Mouse (Mus musculus) liver, embryonic 15.5 days (tissue): ENCODE results near the gene Runx1. TPM values are rescaled to one million over a fixed set of nuclear protein-coding genes. Genes with fewer than 3 reads are reported as not detected.

Source experiments
- ATAC-seq: fragments of 200-750 bp; cut with Nextera tagmentation; 2 replicates; pipeline ENCODE4 v1.8.0; 2017; ENCODE audit warnings: moderate number of reproducible peaks, mild to moderate bottlenecking, moderate library complexity; ENCODE audit not compliant: insufficient read depth
- H3K27ac ChIP-seq: fragments of 300-500 bp; sonication (generic); replicated peaks from 2 replicates; pipeline ENCODE4 v1.5.1; 2015; ENCODE audit warnings: mild to moderate bottlenecking, inconsistent platforms
- H3K27me3 ChIP-seq: fragments of 300-500 bp; sonication (generic); 2 replicates; pipeline ENCODE4 v1.6.1; 2015; ENCODE audit warnings: mild to moderate bottlenecking, inconsistent platforms
- H3K36me3 ChIP-seq: fragments of 300-500 bp; sonication (generic); replicated peaks from 2 replicates; pipeline ENCODE4 v1.6.1; 2015; ENCODE audit warnings: moderate library complexity, mild to moderate bottlenecking, inconsistent platforms
- H3K4me1 ChIP-seq: fragments of 300-500 bp; sonication (generic); replicated peaks from 2 replicates; pipeline ENCODE4 v1.6.1; 2015; ENCODE audit warnings: inconsistent platforms
- H3K4me2 ChIP-seq: fragments of 300-500 bp; sonication (generic); 2 replicates; pipeline ENCODE4 v1.6.1; 2015; ENCODE audit warnings: moderate library complexity, mild to moderate bottlenecking, inconsistent platforms
- H3K4me3 ChIP-seq: fragments of 300-500 bp; sonication (generic); replicated peaks from 2 replicates; pipeline ENCODE4 v1.5.1; 2015; ENCODE audit warnings: mild to moderate bottlenecking, inconsistent platforms
- H3K9ac ChIP-seq: fragments of 300-500 bp; sonication (generic); 2 replicates; pipeline ENCODE4 v1.6.1; 2015; ENCODE audit warnings: moderate library complexity, mild to moderate bottlenecking, inconsistent platforms
- H3K9me3 ChIP-seq: fragments of 300-500 bp; sonication (generic); replicated peaks from 2 replicates; pipeline ENCODE4 v1.6.1; 2016; ENCODE audit warnings: inconsistent platforms
- WGBS: fragments of 180-500 bp; shearing (Covaris S2); methylation state at CpG from one replicate; pipeline ENCODE4 v1.1.7; 2015; ENCODE audit warnings: mixed read lengths; ENCODE audit not compliant: insufficient replicate concordance; 5-methylcytosine and 5-hydroxymethylcytosine counted together
- polyA plus RNA-seq: library from polyadenylated mRNA; unstranded; fragments of >200 nt; fragmentation: Nextera tagmentation; extraction: Ambion mirVana; gene quantifications from 2 replicates; pipeline ENCODE4 v1.2.1, GENCODE M21; 2015

Runx1 gene
- polyA plus RNA-seq, 1 experiment from 2014 or later: 5.6 TPM

- no peaks in the 10 kb centered on the region for H3K9me3 ChIP-seq
- H3K27ac ChIP-seq: no peak overlapping the region
- ATAC-seq: no peak
- WGBS: 79% methylated on average over 21 of the region's 21 CpGs
- H3K9ac ChIP-seq: no peak overlapping the region
- peaks cover 21% of the 10 kb centered on the region; the same call in 1 of the 2 replicates for H3K36me3 ChIP-seq
- no peaks in the 10 kb centered on the region for H3K27me3 ChIP-seq
- no peak overlapping the region for H3K4me2 ChIP-seq
- H3K4me3 ChIP-seq: no peak overlapping the region
- no peaks in the 10 kb centered on the region for H3K4me1 ChIP-seq
Measured at GRCm38 (mm10) chr16:92684423-92685211, 141.3 kb downstream of the Runx1 start.

- H3K9me3 ChIP-seq: no peaks in the 10 kb centered on the region
- no peak overlapping the region for H3K4me2 ChIP-seq
- H3K9ac ChIP-seq: no peak overlapping the region
- no peak overlapping the region for H3K27ac ChIP-seq
- H3K4me3 ChIP-seq: no peak overlapping the region
- peaks cover 13% of the 10 kb centered on the region; the same call in 1 of the 2 replicates for H3K36me3 ChIP-seq
- no peaks in the 10 kb centered on the region for H3K27me3 ChIP-seq
- ATAC-seq: no peak
- H3K4me1 ChIP-seq: no peaks in the 10 kb centered on the region
- WGBS: 75% methylated on average over 5 of the region's 5 CpGs
Measured at GRCm38 (mm10) chr16:92676630-92677029, 149.3 kb downstream of the Runx1 start.

GRCm38 (mm10) chr16:92675677-92676076 is 150.3 kb downstream of the Runx1 start:
- WGBS: 74% methylated on average over 8 of the region's 8 CpGs
- Histone ChIP-seq H3K4me2 (no peak overlapping the region), H3K9me3 (no peaks in the 10 kb centered on the region), H3K27ac (no peak overlapping the region; the same call in 1 of the 2 replicates), H3K36me3 (peaks cover 13% of the 10 kb centered on the region; the same call in 1 of the 2 replicates), H3K27me3 (no peaks in the 10 kb centered on the region), H3K4me3 (no peak overlapping the region), H3K4me1 (no peaks in the 10 kb centered on the region), H3K9ac (no peak overlapping the region)
- no peak for ATAC-seq

- no peak overlapping the region for H3K4me2 ChIP-seq
- no peaks in the 10 kb centered on the region for H3K4me1 ChIP-seq
- H3K27me3 ChIP-seq: no peaks in the 10 kb centered on the region
- H3K4me3 ChIP-seq: no peak overlapping the region
- H3K9ac ChIP-seq: no peak overlapping the region
- no peak for ATAC-seq
- H3K9me3 ChIP-seq: no peaks in the 10 kb centered on the region
- H3K36me3 ChIP-seq: peaks cover 13% of the 10 kb centered on the region; the same call in 1 of the 2 replicates
- 78% methylated on average over 11 of the region's 11 CpGs for WGBS
- H3K27ac ChIP-seq: no peak overlapping the region
Measured at GRCm38 (mm10) chr16:92674916-92675450, 151.0 kb downstream of the Runx1 start.

GRCm38 (mm10) chr16:92674121-92674816 is 151.7 kb downstream of the Runx1 start:
- no peak for ATAC-seq
- Histone ChIP-seq H3K27ac (no peak overlapping the region), H3K4me3 (no peak overlapping the region), H3K27me3 (no peaks in the 10 kb centered on the region), H3K4me2 (no peak overlapping the region), H3K36me3 (peaks cover 13% of the 10 kb centered on the region; the same call in 1 of the 2 replicates), H3K9me3 (no peaks in the 10 kb centered on the region), H3K9ac (no peak overlapping the region), H3K4me1 (no peaks in the 10 kb centered on the region)
- WGBS: 76% methylated on average over 18 of the region's 18 CpGs

GRCm38 (mm10) chr16:92668807-92669206 is 157.1 kb downstream of the Runx1 start:
- Histone ChIP-seq H3K4me2 (no peak overlapping the region), H3K9me3 (no peaks in the 10 kb centered on the region), H3K27ac (no peak overlapping the region), H3K4me3 (no peak overlapping the region), H3K27me3 (no peaks in the 10 kb centered on the region), H3K4me1 (no peaks in the 10 kb centered on the region), H3K9ac (no peak overlapping the region), H3K36me3 (peaks cover 43% of the 10 kb centered on the region)
- ATAC-seq: no peak

- Histone ChIP-seq H3K4me1 (peaks cover 4% of the 10 kb centered on the region), H3K4me2 (no peak overlapping the region), H3K36me3 (peaks cover 31% of the 10 kb centered on the region), H3K27me3 (no peaks in the 10 kb centered on the region), H3K27ac (no peak overlapping the region), H3K4me3 (no peak overlapping the region), H3K9me3 (no peaks in the 10 kb centered on the region), H3K9ac (no peak overlapping the region)
- 32% methylated on average over 7 of the region's 7 CpGs for WGBS
- ATAC-seq: no peak
Measured at GRCm38 (mm10) chr16:92661757-92662156, 164.2 kb downstream of the Runx1 start.

- no peak for ATAC-seq
- WGBS: 81% methylated on average over 5 of the region's 5 CpGs
- no peak overlapping the region for H3K4me2 ChIP-seq
- H3K9ac ChIP-seq: no peak overlapping the region
- H3K4me3 ChIP-seq: no peak overlapping the region
- H3K4me1 ChIP-seq: peaks cover 8% of the 10 kb centered on the region
- no peaks in the 10 kb centered on the region for H3K27me3 ChIP-seq
- H3K27ac ChIP-seq: no peak overlapping the region
- 0 out of 2 replicates have a peak, but pooled peaks cover 16% of the 10 kb centered on the region for H3K36me3 ChIP-seq
- no peaks in the 10 kb centered on the region for H3K9me3 ChIP-seq
Measured at GRCm38 (mm10) chr16:92656750-92657149, 169.2 kb downstream of the Runx1 start.

GRCm38 (mm10) chr16:92654294-92654950 is 171.5 kb downstream of the Runx1 start:
- Histone ChIP-seq H3K4me2 (no peak overlapping the region), H3K9ac (no peak overlapping the region), H3K4me1 (peaks cover 6% of the 10 kb centered on the region; the same call in 1 of the 2 replicates), H3K27me3 (no peaks in the 10 kb centered on the region), H3K36me3 (0 out of 2 replicates have a peak, but pooled peaks cover 12% of the 10 kb centered on the region), H3K9me3 (no peaks in the 10 kb centered on the region), H3K27ac (no peak overlapping the region), H3K4me3 (no peak overlapping the region)
- ATAC-seq: no peak
- 72% methylated on average over 5 of the region's 5 CpGs for WGBS

- H3K27me3 ChIP-seq: no peaks in the 10 kb centered on the region
- WGBS: 51% methylated on average over 5 of the region's 5 CpGs
- no peak overlapping the region for H3K9ac ChIP-seq
- H3K4me2 ChIP-seq: no peak overlapping the region
- no peaks in the 10 kb centered on the region for H3K9me3 ChIP-seq
- H3K4me1 ChIP-seq: peaks cover 6% of the 10 kb centered on the region; the same call in 1 of the 2 replicates
- ATAC-seq: no peak
- H3K27ac ChIP-seq: no peak overlapping the region
- H3K36me3 ChIP-seq: 0 out of 2 replicates have a peak, but pooled peaks cover 12% of the 10 kb centered on the region
- H3K4me3 ChIP-seq: no peak overlapping the region
Measured at GRCm38 (mm10) chr16:92653816-92654215, 172.1 kb downstream of the Runx1 start.

- ATAC-seq: no peak
- peaks cover 6% of the 10 kb centered on the region; the same call in 1 of the 2 replicates for H3K4me1 ChIP-seq
- H3K9me3 ChIP-seq: no peaks in the 10 kb centered on the region
- H3K4me3 ChIP-seq: no peak overlapping the region
- H3K27me3 ChIP-seq: no peaks in the 10 kb centered on the region
- no peak overlapping the region for H3K9ac ChIP-seq
- H3K4me2 ChIP-seq: no peak overlapping the region
- no peak overlapping the region for H3K27ac ChIP-seq
- H3K36me3 ChIP-seq: peaks cover 12% of the 10 kb centered on the region; the same call in 1 of the 2 replicates
- 78% methylated on average over 3 of the region's 3 CpGs for WGBS
Measured at GRCm38 (mm10) chr16:92651256-92651655, 174.7 kb downstream of the Runx1 start.
